Mouse (Mus musculus) CD4-positive, CD25-positive, alpha-beta regulatory T cell, adult 2 months (primary cell): ENCODE data around the gene Camkmt.

Source experiments
- DNase-seq: peaks from one replicate; pipeline ENCODE4 v3.0.0-alpha.2; 2012; ENCODE audit warnings: low read depth, low spot score

The Camkmt gene

DNA sequence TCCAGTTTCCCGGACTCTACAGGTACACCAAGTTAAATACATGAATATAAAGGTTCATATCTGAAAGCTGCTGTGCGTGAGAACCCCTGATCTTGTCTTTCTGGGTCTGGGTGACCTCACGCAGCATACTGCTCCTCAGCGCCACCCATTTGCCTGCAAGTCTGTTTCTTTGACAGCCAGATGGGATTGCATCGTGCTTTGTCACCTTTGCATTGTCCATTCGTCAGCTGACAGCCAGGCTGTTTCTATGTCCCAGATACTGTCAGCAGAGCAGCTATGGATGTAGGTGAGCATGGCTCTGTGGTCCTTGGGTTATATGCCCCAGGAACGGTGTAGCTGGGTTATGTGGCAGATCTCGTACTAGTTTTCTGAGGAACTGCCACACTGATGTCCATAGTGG is 278.4 kb downstream of the Camkmt start:
- DNase-seq = no peak

DNA sequence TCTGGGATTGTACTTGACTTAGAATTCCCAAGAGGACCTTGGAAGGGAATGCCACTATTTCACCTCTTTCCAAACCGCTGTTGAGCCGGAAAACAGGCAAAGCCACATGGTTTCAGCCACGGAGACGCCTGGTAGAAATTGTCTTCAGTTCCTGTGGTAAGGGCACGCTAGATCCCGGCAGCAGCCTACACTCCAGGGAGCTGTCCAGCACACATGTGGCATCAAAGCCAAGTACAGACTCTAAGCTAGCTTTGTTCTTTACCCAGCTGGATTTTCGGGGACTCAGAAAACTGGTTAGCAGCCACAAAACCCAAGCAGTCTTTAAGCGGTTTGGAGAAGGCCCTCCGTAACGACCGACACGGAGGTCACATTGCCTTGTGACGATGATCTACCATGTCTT is 281.7 kb downstream of the Camkmt start:
- no peak for DNase-seq

DNA sequence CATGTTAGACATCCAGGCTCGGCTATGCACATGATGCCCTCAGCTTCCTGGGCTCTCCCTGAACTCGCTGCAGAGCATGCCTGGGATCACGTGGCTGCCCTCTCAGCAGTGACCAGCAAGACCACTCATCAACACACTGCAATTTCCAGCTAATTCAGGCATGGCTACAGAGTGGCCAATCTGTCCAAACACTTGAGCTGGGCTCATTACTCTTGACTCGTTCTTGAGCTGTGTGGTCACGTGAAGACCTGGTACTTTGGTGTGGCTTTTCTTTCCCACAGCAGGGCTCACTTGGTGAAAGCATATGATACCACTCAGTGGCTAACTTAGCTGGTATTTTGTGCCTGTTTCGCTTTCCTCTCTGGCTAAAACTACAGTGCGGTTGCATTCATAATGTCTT is 282.2 kb downstream of the Camkmt start:
- DNase-seq = no peak

- DNase-seq = no peak
These were observed 283.9 kb downstream of the Camkmt start for GRCm38 (mm10) chr17:85374100-85374833.

GRCm38 (mm10) chr17:85374834-85375176 is 284.5 kb downstream of the Camkmt start:
- DNase-seq = no peak

DNA sequence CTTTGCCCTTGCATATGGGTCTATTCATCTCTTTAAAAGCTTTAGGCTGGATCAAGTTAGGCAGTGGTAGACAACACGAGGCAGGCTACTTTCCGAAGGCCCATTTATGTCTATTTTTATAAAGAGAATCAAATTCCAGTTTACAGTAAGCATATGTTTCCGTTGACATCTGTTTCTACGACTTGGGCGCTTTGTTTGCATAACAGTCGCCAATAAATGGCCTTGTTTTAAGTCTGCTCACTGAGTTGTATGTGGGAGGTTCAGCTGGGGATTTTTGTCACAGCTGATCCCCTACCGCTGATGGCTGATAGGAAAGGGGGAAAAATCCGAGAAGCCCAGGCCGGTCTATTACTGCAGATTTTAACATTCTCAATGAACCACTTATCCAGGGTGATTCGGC is 285.2 kb downstream of the Camkmt start:
- DNase-seq = no peak

GRCm38 (mm10) chr17:85377496-85377895 is 287.1 kb downstream of the Camkmt start:
- DNase-seq = no peak

DNA sequence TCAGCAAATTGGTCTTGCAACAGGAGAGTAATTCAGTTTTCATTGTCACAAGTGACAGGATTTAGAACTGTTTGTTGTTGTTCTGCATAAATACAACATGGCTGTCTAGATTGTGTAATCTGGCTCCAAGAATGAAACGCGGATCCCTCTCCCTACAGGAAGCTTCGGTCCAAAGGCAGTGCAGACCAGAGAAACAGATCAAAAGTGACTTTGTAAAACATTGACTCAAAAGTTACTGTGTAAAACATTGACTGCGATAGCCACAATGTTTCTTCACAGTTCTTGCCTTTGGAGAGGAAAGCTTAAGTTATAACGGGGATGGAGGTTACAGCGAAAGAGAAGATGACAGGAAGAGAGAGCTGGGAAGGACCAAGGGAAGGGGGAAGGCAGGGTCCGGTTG is 288.7 kb downstream of the Camkmt start:
- DNase-seq = no peak

DNA sequence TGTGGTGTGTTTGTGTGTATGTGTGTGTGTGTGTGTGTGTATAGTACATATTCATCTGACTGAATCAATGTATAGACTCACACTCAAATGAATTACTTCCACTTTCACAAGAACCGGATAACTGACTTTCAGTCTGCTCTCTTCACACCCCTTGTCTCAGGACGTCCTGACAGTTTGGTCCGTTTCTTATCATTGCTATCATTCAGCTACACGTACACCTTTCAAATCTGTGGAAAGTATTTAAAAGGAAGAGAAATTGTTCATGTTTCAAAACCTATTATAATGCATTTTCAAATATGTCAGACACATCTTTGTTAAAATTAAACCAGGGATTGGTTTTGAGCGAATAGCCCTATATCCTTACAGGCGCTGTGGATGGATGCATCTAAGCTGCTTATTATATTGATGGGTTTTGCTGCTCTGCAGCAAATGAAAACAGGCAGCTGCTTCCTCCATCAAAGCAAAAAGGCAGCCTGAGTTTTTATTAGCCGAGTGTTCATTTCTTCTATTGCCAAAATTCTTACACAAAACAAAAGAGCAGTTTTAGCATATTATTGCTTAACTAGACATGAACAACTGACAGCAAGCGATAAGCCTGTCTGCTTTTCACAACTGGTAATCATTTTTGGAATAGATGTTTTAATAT is 291.3 kb downstream of the Camkmt start:
- DNase-seq = no peak

DNA sequence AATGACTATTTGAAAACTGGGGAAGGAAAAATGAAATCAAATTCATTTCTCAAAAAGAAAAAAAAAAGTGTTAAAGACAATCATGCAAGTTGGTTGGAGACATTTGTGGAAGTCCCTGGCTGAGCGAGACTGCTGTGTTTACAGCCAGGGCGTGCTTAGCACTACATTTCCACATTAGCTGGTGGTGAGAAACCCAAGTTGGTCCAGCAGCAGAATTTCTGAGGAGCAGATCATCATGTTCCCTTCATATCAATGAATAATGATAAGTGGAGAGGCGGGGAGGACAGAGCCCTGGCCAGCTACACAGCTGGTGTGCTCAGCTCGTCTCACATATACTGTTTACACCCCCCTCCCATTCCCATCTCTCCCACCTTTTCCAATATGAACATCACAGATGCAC is 292.0 kb downstream of the Camkmt start:
- no peak for DNase-seq

DNA sequence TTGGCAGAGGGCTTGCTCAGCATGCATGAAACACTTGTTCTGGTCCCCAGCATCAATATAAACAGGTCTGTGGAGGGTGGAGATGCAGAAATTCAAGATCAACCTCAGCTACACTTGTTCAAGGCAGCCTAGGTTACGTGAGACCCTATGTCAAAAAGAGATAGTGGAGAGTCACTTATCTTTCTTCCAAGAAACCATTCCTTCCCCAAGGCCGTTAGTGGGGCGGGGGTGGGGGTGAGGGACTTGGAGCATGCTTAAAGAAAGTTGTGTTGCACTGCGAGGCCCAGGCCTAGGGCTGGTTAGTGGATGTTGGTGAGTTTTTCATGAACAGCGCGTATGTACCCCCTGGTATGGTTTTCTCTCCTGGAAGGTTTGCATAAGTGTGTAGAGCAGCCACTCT is 292.6 kb downstream of the Camkmt start:
- no peak for DNase-seq

GRCm38 (mm10) chr17:85393091-85393890 is 302.9 kb downstream of the Camkmt start:
- no peak for DNase-seq

DNA sequence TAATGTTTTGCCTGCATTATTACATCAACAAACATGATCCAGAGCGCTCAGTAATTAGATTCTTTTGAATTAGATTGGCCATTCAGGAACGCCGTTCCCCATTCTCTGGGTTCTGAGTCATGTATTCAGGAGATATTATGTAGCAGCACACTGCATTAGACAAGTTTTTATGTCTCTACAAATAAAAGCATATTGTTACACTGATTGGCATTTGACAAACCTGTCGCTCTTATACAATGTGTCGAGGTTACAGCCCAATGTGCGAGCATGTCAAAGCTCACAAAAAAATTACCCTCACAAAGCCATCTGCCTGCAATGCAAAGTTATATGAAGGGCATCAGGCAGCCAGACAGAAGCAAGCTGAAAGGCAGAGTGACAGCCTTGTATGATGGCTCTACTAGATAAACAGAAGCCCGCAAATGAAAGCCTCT is 303.6 kb downstream of the Camkmt start:
- DNase-seq = no peak

GRCm38 (mm10) chr17:85395502-85395901 is 305.1 kb downstream of the Camkmt start:
- no peak for DNase-seq

DNA sequence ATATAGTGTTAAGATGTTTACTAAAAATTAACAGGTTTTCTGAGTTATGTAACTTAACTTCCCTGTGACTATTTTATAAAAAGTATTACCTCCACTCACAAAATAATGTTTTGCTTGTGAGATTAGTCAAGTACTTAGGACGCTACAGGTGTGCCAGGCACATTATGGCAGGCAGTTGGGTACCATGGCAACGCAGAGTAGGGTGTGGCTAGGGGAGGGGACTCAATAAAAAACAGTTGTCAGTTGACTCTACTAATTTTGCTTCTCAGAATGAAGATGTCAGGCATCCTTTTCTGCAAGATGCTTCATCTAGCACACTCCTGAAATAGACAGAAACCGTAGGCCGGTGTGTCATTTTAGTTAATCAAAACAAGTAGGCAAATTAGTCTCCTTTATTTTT is 310.4 kb downstream of the Camkmt start:
- DNase-seq = no peak

DNA sequence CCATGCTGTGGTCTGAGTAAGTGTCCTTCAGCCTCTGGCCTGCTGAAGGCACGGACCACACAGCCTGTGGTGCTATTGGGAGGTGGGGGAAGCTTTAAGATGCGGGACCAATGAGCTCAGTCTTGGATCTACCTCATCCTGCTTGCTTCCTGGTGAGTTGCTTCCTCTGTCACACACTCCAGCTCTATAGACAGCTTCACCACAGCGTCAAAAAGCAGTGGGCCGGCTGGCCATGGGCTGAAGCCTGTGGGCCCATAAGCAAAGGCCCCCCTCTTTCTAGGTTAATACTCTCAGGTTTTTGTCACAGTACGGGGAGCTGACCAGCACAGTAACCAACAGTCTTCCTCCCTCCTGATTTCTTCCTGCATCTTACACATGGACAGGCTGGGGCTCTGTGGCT is 314.8 kb downstream of the Camkmt start:
- no peak for DNase-seq

DNA sequence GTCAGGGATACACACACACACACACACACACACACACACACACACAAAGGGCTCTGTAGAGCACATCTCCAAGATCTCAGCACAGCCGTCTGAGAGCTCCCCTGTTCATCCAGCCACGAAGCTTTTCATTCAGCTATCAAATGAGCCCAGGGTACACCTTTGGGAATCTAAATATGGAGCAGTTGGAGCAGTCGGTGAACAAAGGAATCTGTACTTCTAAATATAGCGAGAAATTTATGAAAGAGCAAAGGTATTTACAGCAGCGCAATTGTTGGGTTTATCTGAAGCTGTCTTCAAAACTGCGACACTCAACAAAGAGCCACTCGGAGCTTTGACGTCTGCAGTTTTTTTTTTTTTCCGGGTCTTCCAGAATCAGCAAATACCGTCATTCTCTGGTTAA is 315.8 kb downstream of the Camkmt start:
- DNase-seq = no peak

GRCm38 (mm10) chr17:85428831-85429230 is 338.5 kb downstream of the Camkmt start:
- no peak for DNase-seq

GRCm38 (mm10) chr17:85432923-85433322 is 342.6 kb downstream of the Camkmt start:
- DNase-seq = no peak

- no peak for DNase-seq
These were observed 352.7 kb downstream of the Camkmt start for GRCm38 (mm10) chr17:85443036-85443435.

GRCm38 (mm10) chr17:85454419-85454983 is 364.1 kb downstream of the Camkmt start:
- DNase-seq = no peak

GRCm38 (mm10) chr17:85455063-85455462 is 364.7 kb downstream of the Camkmt start:
- DNase-seq = no peak
